Mouse (Mus musculus) stomach, embryonic 15.5 days (tissue): Measurements from ENCODE around the gene Stard7. TPM values are rescaled to one million over a fixed set of nuclear protein-coding genes. Genes with fewer than 3 reads are reported as not detected.

Experiments used
- ATAC-seq: fragments of 200-750 bp; cut with Nextera tagmentation; 2 replicates; pipeline ENCODE4 v1.8.0; 2017; ENCODE audit warnings: low read depth, moderate number of reproducible peaks, moderate TSS enrichment; ENCODE audit not compliant: insufficient read depth, low FRiP score
- H3K27ac ChIP-seq: fragments of 300-500 bp; sonication (generic); 2 replicates; pipeline ENCODE4 v1.5.1; 2015; ENCODE audit warnings: mild to moderate bottlenecking, inconsistent platforms
- H3K27me3 ChIP-seq: fragments of 300-500 bp; sonication (generic); replicated peaks from 2 replicates; pipeline ENCODE4 v1.6.1; 2015; ENCODE audit warnings: inconsistent platforms
- H3K36me3 ChIP-seq: fragments of 300-500 bp; sonication (generic); 2 replicates; pipeline ENCODE4 v1.6.1; 2015; ENCODE audit warnings: inconsistent platforms
- H3K4me1 ChIP-seq: fragments of 300-500 bp; sonication (generic); 2 replicates; pipeline ENCODE4 v1.6.1; 2015; ENCODE audit warnings: inconsistent platforms
- H3K4me2 ChIP-seq: fragments of 300-500 bp; sonication (generic); 2 replicates; pipeline ENCODE4 v1.6.1; 2015; ENCODE audit warnings: mild to moderate bottlenecking, inconsistent platforms
- H3K4me3 ChIP-seq: fragments of 300-500 bp; sonication (generic); replicated peaks from 2 replicates; pipeline ENCODE4 v1.5.1; 2015; ENCODE audit warnings: inconsistent platforms
- H3K9ac ChIP-seq: fragments of 300-500 bp; sonication (generic); 2 replicates; pipeline ENCODE4 v1.6.1; 2015; ENCODE audit warnings: inconsistent platforms
- H3K9me3 ChIP-seq: fragments of 300-500 bp; sonication (generic); 2 replicates; pipeline ENCODE4 v1.6.1; 2016; ENCODE audit warnings: inconsistent platforms
- WGBS: fragments of 180-500 bp; shearing (Covaris S2); methylation state at CpG from one replicate; pipeline ENCODE4 v1.1.7; 2015; 5-methylcytosine and 5-hydroxymethylcytosine counted together
- polyA plus RNA-seq: library from polyadenylated mRNA; unstranded; fragments of >200 nt; fragmentation: Nextera tagmentation; extraction: Ambion mirVana; gene quantifications from 2 replicates; pipeline ENCODE4 v1.2.1, GENCODE M21; 2015

The Stard7 gene
- polyA plus RNA-seq, 1 experiment from 2014 or later, result 73.7 TPM

GRCm38 (mm10) chr2:127311193-127311592 lies 41.2 kb downstream of the Stard7 start:
- Histone ChIP-seq H3K27me3 (no peaks in the 10 kb centered on the region), H3K9me3 (no peaks in the 10 kb centered on the region), H3K4me3 (no peak overlapping the region), H3K4me2 (no peak overlapping the region), H3K4me1 (no peaks in the 10 kb centered on the region), H3K36me3 (no peaks in the 10 kb centered on the region), H3K9ac (no peak overlapping the region), H3K27ac (no peak overlapping the region)
- no peak for ATAC-seq
- WGBS, result 82% methylated on average over 1 of the region's 1 CpGs

GRCm38 (mm10) chr2:127312801-127313200 lies 42.8 kb downstream of the Stard7 start:
- ATAC-seq, result no peak
- 92% methylated on average over 4 of the region's 4 CpGs for WGBS
- Histone ChIP-seq H3K4me3 (no peak overlapping the region), H3K27ac (no peak overlapping the region), H3K9ac (no peak overlapping the region), H3K27me3 (no peaks in the 10 kb centered on the region), H3K9me3 (no peaks in the 10 kb centered on the region), H3K4me2 (no peak overlapping the region), H3K36me3 (no peaks in the 10 kb centered on the region), H3K4me1 (no peaks in the 10 kb centered on the region)

GRCm38 (mm10) chr2:127313878-127314277 lies 43.9 kb downstream of the Stard7 start:
- H3K27ac ChIP-seq, result no peak overlapping the region
- no peak overlapping the region for H3K9ac ChIP-seq
- 67% methylated on average over 4 of the region's 4 CpGs for WGBS
- no peak overlapping the region for H3K4me3 ChIP-seq
- no peaks in the 10 kb centered on the region for H3K9me3 ChIP-seq
- no peaks in the 10 kb centered on the region for H3K4me1 ChIP-seq
- H3K27me3 ChIP-seq, result no peaks in the 10 kb centered on the region
- peak; percentile 22; the same call in 1 of the 2 replicates for ATAC-seq
- no peak overlapping the region for H3K4me2 ChIP-seq
- no peaks in the 10 kb centered on the region for H3K36me3 ChIP-seq

- Histone ChIP-seq H3K36me3 (no peaks in the 10 kb centered on the region), H3K27me3 (no peaks in the 10 kb centered on the region), H3K27ac (no peak overlapping the region), H3K9ac (no peak overlapping the region), H3K4me3 (no peak overlapping the region), H3K4me1 (no peaks in the 10 kb centered on the region), H3K9me3 (no peaks in the 10 kb centered on the region), H3K4me2 (no peak overlapping the region)
- WGBS, result 60% methylated on average over 6 of the region's 6 CpGs
- ATAC-seq, result no peak
Measured at GRCm38 (mm10) chr2:127314467-127315154, 44.6 kb downstream of the Stard7 start.

- no peaks in the 10 kb centered on the region for H3K27me3 ChIP-seq
- WGBS, result 86% methylated on average over 1 of the region's 1 CpGs
- no peak for ATAC-seq
- H3K4me2 ChIP-seq, result no peak overlapping the region
- no peak overlapping the region for H3K9ac ChIP-seq
- no peak overlapping the region for H3K4me3 ChIP-seq
- no peaks in the 10 kb centered on the region for H3K4me1 ChIP-seq
- no peaks in the 10 kb centered on the region for H3K36me3 ChIP-seq
- H3K9me3 ChIP-seq, result no peaks in the 10 kb centered on the region
- no peak overlapping the region for H3K27ac ChIP-seq
Measured at GRCm38 (mm10) chr2:127315155-127315470, 45.1 kb downstream of the Stard7 start.

- Histone ChIP-seq H3K9ac (no peak overlapping the region), H3K27me3 (no peaks in the 10 kb centered on the region)
- 72% methylated on average over 5 of the region's 5 CpGs for WGBS
Measured at GRCm38 (mm10) chr2:127316431-127316830, 46.4 kb downstream of the Stard7 start.

GRCm38 (mm10) chr2:127318136-127318535 lies 48.1 kb downstream of the Stard7 start:
- Histone ChIP-seq H3K27ac (no peak overlapping the region), H3K4me3 (no peak overlapping the region), H3K4me2 (no peak overlapping the region), H3K9me3 (no peaks in the 10 kb centered on the region), H3K27me3 (no peaks in the 10 kb centered on the region), H3K4me1 (no peaks in the 10 kb centered on the region), H3K9ac (no peak overlapping the region), H3K36me3 (no peaks in the 10 kb centered on the region)
- ATAC-seq, result no peak
- 87% methylated on average over 4 of the region's 4 CpGs for WGBS

More at GRCm38 (mm10) chr2:127316431-127316830, 46.4 kb downstream of the Stard7 start:
- no peak for ATAC-seq
- Histone ChIP-seq H3K9me3 (no peaks in the 10 kb centered on the region), H3K27ac (no peak overlapping the region), H3K4me2 (no peak overlapping the region), H3K4me3 (no peak overlapping the region), H3K36me3 (no peaks in the 10 kb centered on the region), H3K4me1 (no peaks in the 10 kb centered on the region)

GRCm38 (mm10) chr2:127319071-127319470 lies 49.1 kb downstream of the Stard7 start:
- H3K4me2 ChIP-seq, result no peak overlapping the region
- no peak overlapping the region for H3K4me3 ChIP-seq
- H3K9ac ChIP-seq, result no peak overlapping the region
- no peaks in the 10 kb centered on the region for H3K36me3 ChIP-seq
- no peaks in the 10 kb centered on the region for H3K4me1 ChIP-seq
- H3K27ac ChIP-seq, result no peak overlapping the region
- H3K9me3 ChIP-seq, result no peaks in the 10 kb centered on the region
- ATAC-seq, result no peak
- H3K27me3 ChIP-seq, result no peaks in the 10 kb centered on the region
- 59% methylated on average over 4 of the region's 4 CpGs for WGBS

- no peak overlapping the region for H3K27ac ChIP-seq
- H3K9me3 ChIP-seq, result no peaks in the 10 kb centered on the region
- H3K4me1 ChIP-seq, result no peaks in the 10 kb centered on the region
- H3K4me2 ChIP-seq, result no peak overlapping the region
- no peaks in the 10 kb centered on the region for H3K36me3 ChIP-seq
- no peak overlapping the region for H3K4me3 ChIP-seq
- no peak overlapping the region for H3K9ac ChIP-seq
- H3K27me3 ChIP-seq, result no peaks in the 10 kb centered on the region
- WGBS, result 74% methylated on average over 6 of the region's 6 CpGs
- ATAC-seq, result no peak
Measured at GRCm38 (mm10) chr2:127322671-127323285, 52.8 kb downstream of the Stard7 start.

GRCm38 (mm10) chr2:127323667-127324066 lies 53.6 kb downstream of the Stard7 start:
- H3K4me2 ChIP-seq, result no peak overlapping the region
- no peak overlapping the region for H3K9ac ChIP-seq
- H3K36me3 ChIP-seq, result no peaks in the 10 kb centered on the region
- no peaks in the 10 kb centered on the region for H3K4me1 ChIP-seq
- no peak for ATAC-seq
- no peak overlapping the region for H3K4me3 ChIP-seq
- H3K27me3 ChIP-seq, result no peaks in the 10 kb centered on the region
- no peaks in the 10 kb centered on the region for H3K9me3 ChIP-seq
- 77% methylated on average over 1 of the region's 1 CpGs for WGBS
- no peak overlapping the region for H3K27ac ChIP-seq

- 48% methylated on average over 7 of the region's 7 CpGs for WGBS
- Histone ChIP-seq H3K4me2 (no peak overlapping the region), H3K9me3 (no peaks in the 10 kb centered on the region), H3K4me3 (no peak overlapping the region), H3K27ac (no peak overlapping the region), H3K4me1 (no peaks in the 10 kb centered on the region), H3K36me3 (no peaks in the 10 kb centered on the region), H3K9ac (no peak overlapping the region), H3K27me3 (no peaks in the 10 kb centered on the region)
- no peak for ATAC-seq
Measured at GRCm38 (mm10) chr2:127324456-127324855, 54.4 kb downstream of the Stard7 start.

- Histone ChIP-seq H3K9me3 (no peaks in the 10 kb centered on the region), H3K27ac (no peak overlapping the region), H3K4me3 (no peak overlapping the region), H3K9ac (no peak overlapping the region), H3K36me3 (no peaks in the 10 kb centered on the region), H3K27me3 (no peaks in the 10 kb centered on the region; the same call in 1 of the 2 replicates), H3K4me2 (no peak overlapping the region), H3K4me1 (no peaks in the 10 kb centered on the region)
- 67% methylated on average over 12 of the region's 12 CpGs for WGBS
- peak; percentile 37; the same call in 1 of the 2 replicates for ATAC-seq
Measured at GRCm38 (mm10) chr2:127328090-127328851, 58.3 kb downstream of the Stard7 start.
